Mouse (Mus musculus) C2C12 (cell line): ENCODE results near the gene Bbof1. TPM values are rescaled to one million over a fixed set of nuclear protein-coding genes. Genes with fewer than 3 reads are reported as not detected.

Source experiments
- H3K27me3 ChIP-seq: one replicate; pipeline ENCODE4 v1.6.1; 2011; ENCODE audit not compliant: control insufficient read depth, insufficient read depth, insufficient read length
- H3K36me3 ChIP-seq: one replicate; pipeline ENCODE4 v1.6.1; 2011; ENCODE audit not compliant: control insufficient read depth, insufficient read depth
- H3K4me3 ChIP-seq: one replicate; pipeline ENCODE4 v1.5.1; 2011; ENCODE audit warnings: mild to moderate bottlenecking, control low read depth; ENCODE audit not compliant: poor library complexity, insufficient read depth, severe bottlenecking
- H3K79me2 ChIP-seq: one replicate; pipeline ENCODE4 v1.6.1; 2011; ENCODE audit not compliant: control insufficient read depth, insufficient read depth
- H3K79me3 ChIP-seq: one replicate; pipeline ENCODE4 v1.6.1; 2011; ENCODE audit warnings: low read depth, control low read depth
- H3ac ChIP-seq: one replicate; pipeline ENCODE3; 2011; ENCODE audit warnings: low read depth; ENCODE audit not compliant: control insufficient read depth, insufficient read length
- CEBPB ChIP-seq: IDR thresholded peaks from one replicate; pipeline ENCODE4 v1.6.1; 2011; ENCODE audit warnings: low read depth, mild to moderate bottlenecking, control low read depth, moderate library complexity
- CTCF ChIP-seq: IDR thresholded peaks from one replicate; pipeline ENCODE4 v1.5.1; 2011; ENCODE audit not compliant: control insufficient read depth, insufficient read depth, insufficient read length
- FOSL1 ChIP-seq: IDR thresholded peaks from one replicate; pipeline ENCODE4 v1.8.0; 2011; ENCODE audit warnings: mild to moderate bottlenecking, low read length; ENCODE audit not compliant: poor library complexity, insufficient read depth, severe bottlenecking
- MAX ChIP-seq: IDR thresholded peaks from one replicate; pipeline ENCODE4 v1.6.1; 2011; ENCODE audit warnings: mild to moderate bottlenecking, control low read depth
- MYOD1 ChIP-seq: IDR thresholded peaks from one replicate; pipeline ENCODE4 v1.6.1; 2011; ENCODE audit warnings: low read depth; ENCODE audit not compliant: control insufficient read depth, insufficient read length
- MYOG ChIP-seq: IDR thresholded peaks from one replicate; pipeline ENCODE4 v1.6.1; 2011; ENCODE audit not compliant: control insufficient read depth, insufficient read length; ENCODE audit errors: extremely low read depth
- USF1 ChIP-seq: IDR thresholded peaks from one replicate; pipeline ENCODE4 v1.6.1; 2011; ENCODE audit warnings: low read depth, mild to moderate bottlenecking, control low read depth, moderate library complexity
- polyA plus RNA-seq: library from polyadenylated mRNA; unstranded; fragments of >200 nt; fragmentation: generic; extraction: Trizol; gene quantifications from one replicate; pipeline ENCODE4 v1.2.1, GENCODE M21; 2012; ENCODE audit warnings: missing spikeins

Gene Bbof1
- polyA plus RNA-seq, 1 experiment = 0.25 TPM

DNA sequence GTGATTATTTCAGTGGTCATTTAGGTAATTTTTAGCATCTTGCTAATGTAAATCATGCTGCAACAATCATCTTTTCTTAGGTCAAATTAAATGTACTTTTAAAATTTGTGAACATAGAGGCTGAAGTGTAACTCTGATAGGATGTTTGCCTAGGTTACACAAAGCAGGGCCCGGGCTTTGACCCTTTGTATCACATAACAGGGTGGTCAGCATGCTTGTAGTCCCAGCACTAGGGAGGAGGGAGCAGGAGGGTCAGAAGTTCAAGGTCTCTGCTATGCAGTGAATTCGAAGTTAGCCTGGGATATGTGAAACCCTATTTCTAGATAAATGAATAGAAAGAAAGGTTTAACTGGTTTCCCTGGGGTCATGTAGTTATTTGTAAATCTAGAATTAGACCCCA lies 72.4 kb downstream of the Bbof1 start:
- Histone ChIP-seq H3K27me3 (no peaks in the 10 kb centered on the region), H3K79me2 (no peaks in the 10 kb centered on the region), H3K79me3 (no peaks in the 10 kb centered on the region), H3ac (no peak overlapping the region), H3K4me3 (no peak overlapping the region), H3K36me3 (peaks cover 5% of the 10 kb centered on the region)
- TF ChIP-seq MYOD1 (no peak), USF1 (no peak)

DNA sequence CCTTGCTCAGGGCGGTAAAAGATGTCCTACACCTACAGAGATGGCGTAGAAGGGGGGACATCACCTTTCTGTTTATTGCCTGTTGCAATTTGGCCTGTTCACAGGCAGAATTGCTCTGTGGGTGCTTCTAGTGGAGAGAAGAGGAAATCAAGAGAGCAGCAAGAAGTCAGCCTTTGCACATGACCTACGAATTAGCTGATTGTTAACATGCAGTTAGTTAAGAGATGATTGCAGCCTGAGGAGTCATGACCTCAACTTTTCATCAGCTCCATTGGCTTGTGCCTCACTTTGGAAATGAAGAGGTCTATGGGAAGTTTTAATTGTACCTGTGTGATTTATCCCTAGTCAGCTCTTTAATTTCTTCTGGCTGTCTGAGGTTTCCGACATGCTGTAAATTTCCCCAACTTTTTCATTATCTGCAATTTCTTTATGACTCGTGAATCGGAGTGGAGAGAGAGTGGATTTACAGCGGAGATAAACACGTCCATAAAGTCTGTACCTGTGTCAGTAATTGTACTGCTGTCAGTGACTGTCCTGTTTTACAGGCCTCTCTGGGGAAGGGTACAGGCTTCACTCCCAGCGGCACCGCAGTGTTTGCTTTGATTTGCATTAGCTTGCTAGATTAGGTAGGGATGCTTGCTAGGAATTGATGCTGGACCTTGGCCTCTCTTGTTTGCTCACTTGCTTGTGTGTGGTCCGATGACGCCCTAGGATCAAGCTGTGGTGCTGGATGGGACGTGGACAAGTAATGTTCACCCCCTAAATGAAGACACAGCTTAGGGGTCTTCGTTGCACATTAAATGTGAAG lies 74.1 kb downstream of the Bbof1 start:
- peaks cover 5% of the 10 kb centered on the region for H3K36me3 ChIP-seq
- no peak for TF ChIP-seq MYOG
- TF ChIP-seq CTCF = no peak
- TF ChIP-seq FOSL1 = no peak
- no peak for TF ChIP-seq CEBPB
- TF ChIP-seq MAX = no peak
- H3K4me3 ChIP-seq = no peak overlapping the region
- H3K79me2 ChIP-seq = no peaks in the 10 kb centered on the region
- H3K79me3 ChIP-seq = no peaks in the 10 kb centered on the region
- no peaks in the 10 kb centered on the region for H3K27me3 ChIP-seq
- no peak overlapping the region for H3ac ChIP-seq

DNA sequence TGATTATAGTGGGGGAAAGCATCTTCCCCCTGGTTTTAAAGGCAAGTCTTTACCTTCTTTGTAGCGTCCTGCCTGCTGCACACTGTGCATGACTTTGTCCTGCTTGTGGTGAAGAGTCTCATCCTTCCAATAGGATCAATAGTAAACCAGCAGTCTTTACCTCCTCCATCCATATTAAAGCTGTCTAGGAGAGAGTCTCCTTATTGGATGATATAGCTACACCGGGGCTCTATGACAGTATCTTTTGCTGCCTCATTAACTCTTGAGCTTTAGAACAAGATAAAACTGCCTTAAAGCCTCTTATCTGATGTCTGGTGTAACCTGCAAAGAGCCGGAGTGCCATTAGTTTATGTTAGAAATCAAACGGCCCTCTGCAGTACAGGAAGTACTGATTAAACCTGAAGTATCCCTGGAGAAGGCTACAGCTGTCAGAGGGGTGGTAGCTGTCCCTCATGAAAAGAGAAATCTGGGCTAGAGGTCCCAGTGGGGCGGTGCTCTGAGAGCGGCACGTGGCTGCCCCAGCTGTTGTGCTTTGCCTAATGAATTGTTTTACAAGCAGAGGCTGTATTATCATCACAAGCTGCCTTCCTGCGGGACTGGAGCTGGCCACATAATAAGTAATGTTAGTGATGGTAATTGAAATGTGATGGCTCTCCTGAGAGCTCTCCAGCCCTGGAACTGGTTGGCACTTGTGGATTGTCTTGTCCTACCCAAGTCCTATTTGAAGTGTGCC lies 78.6 kb downstream of the Bbof1 start:
- no peak overlapping the region for H3K4me3 ChIP-seq
- TF ChIP-seq MYOD1 (no peak), FOSL1 (no peak), MAX (no peak)
- H3ac ChIP-seq = no peak overlapping the region
- no peaks in the 10 kb centered on the region for H3K27me3 ChIP-seq
- peaks cover 5% of the 10 kb centered on the region for H3K36me3 ChIP-seq
- H3K79me3 ChIP-seq = no peaks in the 10 kb centered on the region
- no peaks in the 10 kb centered on the region for H3K79me2 ChIP-seq

Other genes starting within 250 kb of the Bbof1 start
- 6.5 TPM for gene Elmsan1, start 190.2 kb upstream of the Bbof1 start, polyA plus RNA-seq
- 13.3 TPM for gene Ptgr2, start 123.8 kb upstream of the Bbof1 start, polyA plus RNA-seq
- 23.5 TPM for gene Zfp410, start 92.2 kb upstream of the Bbof1 start, polyA plus RNA-seq
- 32.7 TPM for gene Coq6, start 47.4 kb upstream of the Bbof1 start, polyA plus RNA-seq
- gene Fam161b, start 47.2 kb upstream of the Bbof1 start, polyA plus RNA-seq = 0.50 TPM
- 4.5 TPM for gene Entpd5, start within 50 bp of the Bbof1 start, polyA plus RNA-seq
- gene Rnf113a2, start 8.1 kb downstream of the Bbof1 start, polyA plus RNA-seq = 3.0 TPM
- gene Aldh6a1, start 41.9 kb downstream of the Bbof1 start, polyA plus RNA-seq = 0.47 TPM
- gene Lin52, start 42.4 kb downstream of the Bbof1 start, polyA plus RNA-seq = 2.8 TPM
- not detected for gene Vsx2, start 160.7 kb downstream of the Bbof1 start, polyA plus RNA-seq
- 8.5 TPM for gene Abcd4, start 208.3 kb downstream of the Bbof1 start, polyA plus RNA-seq
- not detected for gene Vrtn, start 231.9 kb downstream of the Bbof1 start, polyA plus RNA-seq